Mouse (Mus musculus): ENCODE data around the gene Olfr642.

Olfr642 gene

DNA sequence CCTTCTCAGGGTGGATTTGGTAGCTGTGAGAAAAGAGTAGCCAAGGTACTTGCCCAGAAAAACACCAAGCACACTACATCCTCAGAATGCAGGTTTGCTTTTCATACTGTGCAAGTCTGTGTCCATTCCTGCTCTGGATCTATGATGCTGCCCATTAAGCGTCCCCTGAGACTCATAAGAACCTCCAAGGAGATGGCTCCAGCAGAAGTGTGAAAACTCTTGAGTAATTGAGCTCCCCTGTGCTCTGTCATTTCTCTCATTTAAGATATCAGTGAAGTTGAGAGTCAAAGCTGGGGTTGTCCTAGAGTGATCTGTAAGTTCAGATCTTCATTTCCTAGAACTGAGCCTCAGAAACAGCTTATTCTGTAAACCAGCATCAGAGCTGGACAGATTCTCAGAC lies at the start of gene Olfr642:
TSS of gene Olfr642 (minus strand) at position 101 of the 400 bp plus-strand sequence.
- DNase-seq (ENCODE audit: low spot score) = no peak

DNA sequence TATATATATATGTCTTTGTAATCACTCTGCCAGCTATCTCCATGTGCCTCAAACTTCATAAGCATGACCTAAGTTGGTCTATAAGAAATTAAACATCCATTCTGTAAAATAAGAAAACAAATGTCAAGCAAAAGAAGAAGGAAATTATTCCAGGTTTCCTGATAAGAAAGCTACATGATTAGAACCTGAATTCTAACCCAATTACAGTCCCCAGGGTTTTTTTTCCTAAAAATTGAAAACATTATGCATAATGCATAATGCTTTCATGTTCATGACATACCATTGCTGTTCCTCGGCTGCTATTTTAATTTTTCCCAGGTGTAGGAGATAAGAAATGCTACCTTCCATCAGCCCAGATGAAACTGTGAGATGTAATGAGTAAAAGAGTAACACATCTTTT lies 32.9 kb upstream of the Olfr642 start, which contains the start of gene Olfr645:
TSS of gene Olfr645 (minus strand) at position 101 of the 400 bp plus-strand sequence.
- DNase-seq (ENCODE audit: low spot score) = no peak

DNA sequence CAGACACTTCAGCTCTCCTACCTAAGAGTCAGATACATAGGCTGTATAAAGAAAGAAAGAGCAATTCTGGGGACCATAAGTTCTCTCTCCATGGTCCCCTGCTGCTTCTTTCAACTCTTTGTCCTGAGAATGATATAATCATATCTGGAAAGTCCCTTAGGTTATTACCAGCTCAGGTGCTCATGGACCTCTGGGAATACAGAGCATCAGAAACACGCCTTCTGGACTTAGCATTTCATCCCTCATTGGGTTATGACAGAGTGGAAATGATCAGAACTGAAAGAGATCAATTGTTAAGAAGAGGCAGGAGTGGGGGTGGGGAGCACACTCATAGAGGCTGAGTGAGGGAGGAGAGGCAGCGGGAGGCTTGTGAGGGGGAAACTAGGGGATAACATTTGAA lies 19.3 kb upstream of the Olfr642 start, which contains the start of gene Olfr644:
TSS of gene Olfr644 (minus strand) at position 101 of the 400 bp plus-strand sequence.
- no peak for DNase-seq (ENCODE audit: low spot score)

DNA sequence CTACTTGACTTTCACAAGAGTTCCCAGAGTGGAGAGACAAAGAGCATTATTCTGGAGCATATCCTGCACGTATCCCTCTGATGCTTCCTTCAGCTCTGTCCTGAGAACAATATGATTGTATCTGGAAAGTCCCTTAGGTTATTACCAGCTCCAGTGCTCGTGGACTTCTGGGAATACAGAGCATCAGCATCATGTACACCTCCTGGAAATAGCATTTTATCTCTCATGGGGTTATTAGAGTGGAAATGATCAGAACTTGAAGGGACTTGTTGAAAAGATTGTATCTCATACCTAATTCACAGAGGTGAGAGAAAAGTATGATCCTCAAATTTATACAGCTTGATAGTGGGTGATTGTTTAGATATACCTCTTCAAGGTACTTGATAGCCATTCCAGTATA lies 8.9 kb upstream of the Olfr642 start, which contains the start of gene 4930516K23Rik:
TSS of gene 4930516K23Rik (minus strand) at position 101 of the 400 bp plus-strand sequence.
- DNase-seq (ENCODE audit: low spot score) = no peak

DNA sequence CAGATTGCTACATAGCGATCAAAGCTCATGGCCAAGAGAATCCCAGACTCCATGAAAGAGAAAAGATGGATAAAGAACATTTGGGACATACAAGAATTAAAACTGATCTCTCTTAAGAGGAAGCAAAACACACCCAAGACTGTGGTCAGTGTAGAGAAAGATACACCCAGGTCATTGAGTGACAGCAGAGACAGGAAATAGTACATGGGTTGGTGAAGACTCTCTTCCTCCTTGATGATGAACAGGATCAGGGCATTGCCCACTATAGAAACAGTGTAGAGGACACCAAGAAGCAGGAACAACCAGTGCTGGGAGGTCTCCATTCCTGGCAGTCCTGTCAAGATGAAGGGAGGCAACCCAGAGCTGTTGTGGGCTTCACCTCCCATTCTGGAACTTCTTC lies 6.7 kb upstream of the Olfr642 start:
- no peak for DNase-seq (ENCODE audit: low spot score)

DNA sequence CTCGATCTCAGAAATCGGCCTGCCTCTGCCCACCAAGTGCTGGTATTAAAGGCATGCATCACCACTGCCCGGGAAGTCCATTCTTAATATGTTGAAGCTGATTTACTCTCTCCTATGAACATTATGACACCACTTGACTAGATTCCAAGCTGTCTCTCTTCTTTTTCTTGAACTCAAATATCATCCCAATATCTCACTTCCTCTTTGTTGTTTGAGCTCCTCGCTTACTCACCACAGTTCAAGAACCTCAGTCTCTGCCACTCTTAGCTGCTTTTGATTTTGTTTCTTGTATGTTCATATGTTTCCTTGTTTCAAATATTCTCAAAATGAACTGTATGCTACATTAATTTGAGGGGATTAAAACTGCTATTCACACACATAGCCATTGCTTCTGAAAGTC lies 1.7 kb downstream of the Olfr642 start:
- DNase-seq (ENCODE audit: low spot score) = no peak

DNA sequence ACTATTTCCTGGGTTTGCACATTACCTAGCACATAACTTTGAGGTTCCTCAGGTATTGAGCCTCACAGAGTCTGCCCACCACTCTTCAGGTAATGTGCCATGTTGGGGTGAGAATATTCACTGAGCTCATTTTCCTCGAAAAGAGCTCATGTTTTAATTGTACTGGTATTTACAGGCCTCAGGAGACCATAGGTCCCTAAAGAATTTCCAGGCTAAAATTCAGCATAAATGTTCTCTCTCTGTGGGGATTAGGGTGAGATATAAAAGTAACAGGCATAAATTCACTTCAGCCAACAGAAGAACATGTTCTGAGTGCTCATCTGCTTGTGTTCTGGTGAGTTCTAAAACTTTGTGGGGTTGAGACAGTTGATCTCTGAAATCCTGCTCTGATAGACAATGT lies 17.3 kb downstream of the Olfr642 start, which contains the start of gene Olfr641:
TSS of gene Olfr641 (plus strand) at position 301 of the 400 bp plus-strand sequence.
- DNase-seq (ENCODE audit: low spot score) = no peak

DNA sequence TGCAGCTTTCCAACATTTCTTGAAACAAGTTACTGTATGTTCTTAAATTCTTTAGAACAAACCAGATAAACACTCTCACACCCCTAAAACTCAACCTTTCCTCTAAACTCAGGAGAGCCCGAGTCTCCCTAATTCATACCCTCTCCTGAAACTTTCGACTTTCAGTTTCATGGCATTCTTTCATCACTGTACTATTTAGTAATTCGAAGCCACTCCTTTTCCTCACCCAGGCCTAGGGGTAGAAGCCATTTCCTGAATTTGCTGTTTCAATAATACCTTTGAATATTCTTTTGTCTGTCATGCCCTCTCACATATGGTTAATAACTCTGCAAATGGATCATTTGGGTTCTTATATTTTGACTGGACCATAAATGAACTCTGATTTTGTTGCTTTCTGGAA lies 25.5 kb downstream of the Olfr642 start:
- DNase-seq (ENCODE audit: low spot score) = no peak

DNA sequence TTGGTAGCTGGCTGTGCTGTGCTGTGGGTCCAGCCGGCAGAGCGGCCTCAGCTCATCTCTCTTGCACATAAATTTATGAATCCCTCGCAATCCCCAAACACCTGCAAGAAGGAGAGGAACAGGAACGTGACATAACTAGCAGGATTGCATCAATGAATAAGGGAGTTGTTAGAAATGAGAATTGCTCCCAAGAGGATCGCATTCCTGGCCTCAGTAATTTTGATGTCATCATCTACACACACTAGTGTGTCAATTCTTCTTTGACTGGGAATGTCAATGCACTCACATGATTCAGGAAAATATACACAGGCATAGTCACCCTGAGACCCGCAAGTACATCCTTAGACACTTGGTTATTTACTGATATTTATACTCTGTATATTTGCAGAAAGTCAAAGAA lies 27.0 kb downstream of the Olfr642 start, which contains the start of gene Olfr640:
TSS of gene Olfr640 (minus strand) at position 101 of the 400 bp plus-strand sequence.
- no peak for DNase-seq (ENCODE audit: low spot score)

DNA sequence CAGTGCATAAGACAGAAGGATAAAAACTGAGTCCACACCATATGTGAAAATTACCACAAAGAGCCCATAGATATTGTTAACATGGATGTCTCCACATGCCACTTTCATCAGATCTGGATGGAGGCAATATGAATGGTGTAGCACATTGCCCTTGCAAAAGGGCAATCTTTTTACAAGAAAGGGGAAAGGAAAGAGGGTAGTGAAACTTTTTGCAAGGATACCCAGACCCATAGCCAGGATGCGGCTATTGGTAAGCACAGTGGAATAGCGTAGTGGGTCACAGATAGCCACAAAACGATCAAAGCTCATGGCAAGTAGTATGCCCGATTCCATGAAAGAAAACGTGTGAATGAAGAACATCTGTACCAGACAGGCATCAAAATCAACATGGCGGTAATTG lies 30.8 kb downstream of the Olfr642 start:
- no peak for DNase-seq (ENCODE audit: low spot score)

DNA sequence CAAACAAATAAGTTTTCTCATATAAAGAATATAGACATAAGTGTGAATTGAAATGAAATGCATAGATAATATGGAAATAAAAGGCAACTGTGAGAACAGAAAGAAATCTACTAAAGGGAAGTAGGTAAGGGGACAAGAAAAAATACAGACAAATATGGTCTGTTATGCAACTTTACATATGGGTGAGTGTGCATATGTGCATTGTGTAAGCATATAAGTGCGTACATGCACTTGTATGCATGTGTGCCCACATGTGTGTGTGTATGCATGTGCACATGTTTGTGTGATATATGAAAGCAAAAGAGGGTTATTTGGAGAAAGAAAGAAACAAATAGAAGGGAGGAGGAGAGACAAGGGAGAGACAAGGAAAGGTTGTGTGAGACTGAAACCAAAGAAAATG lies 33.5 kb downstream of the Olfr642 start:
- no peak for DNase-seq (ENCODE audit: low spot score)

DNA sequence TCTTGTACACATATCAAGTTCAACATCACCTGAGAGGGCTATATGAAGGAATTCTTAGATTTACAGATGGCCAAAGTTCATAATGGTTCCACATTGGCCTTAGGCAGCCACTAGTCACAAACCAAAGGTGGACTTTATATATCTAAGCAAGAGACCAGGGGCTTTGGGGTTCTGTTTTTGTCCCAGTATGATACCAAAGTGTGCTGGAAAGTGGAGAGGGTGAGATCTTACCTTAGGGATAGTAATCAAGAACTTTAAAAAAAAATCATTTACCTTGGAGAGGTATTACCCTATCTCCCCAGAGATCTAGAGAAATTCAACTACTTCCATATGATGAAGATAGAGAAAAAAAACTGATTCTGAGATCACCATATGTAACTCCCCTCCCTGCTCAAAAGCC lies 35.3 kb downstream of the Olfr642 start, which contains the start of gene Olfr639:
TSS of gene Olfr639 (minus strand) at position 101 of the 400 bp plus-strand sequence.
- DNase-seq (ENCODE audit: low spot score) = no peak

DNA sequence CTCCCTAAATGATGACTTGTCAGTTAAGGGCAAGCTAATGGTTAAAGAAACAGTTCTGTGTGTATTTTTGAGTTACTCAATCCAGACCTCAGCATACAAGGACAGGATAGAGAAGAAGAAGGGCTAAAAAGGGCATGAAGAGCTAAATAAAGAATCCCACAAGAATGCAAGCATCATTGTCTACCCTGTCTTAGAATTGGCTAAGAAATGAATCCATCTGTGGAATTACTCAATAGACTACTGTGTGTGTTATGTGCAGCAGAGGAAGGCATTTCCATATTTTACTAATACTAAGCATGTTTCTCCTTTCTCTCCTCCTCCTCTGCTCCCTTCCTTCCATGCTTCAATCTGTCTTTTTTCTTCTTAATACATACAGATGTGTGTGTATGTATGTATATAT lies 53.3 kb downstream of the Olfr642 start:
- DNase-seq (ENCODE audit: low spot score) = no peak

DNA sequence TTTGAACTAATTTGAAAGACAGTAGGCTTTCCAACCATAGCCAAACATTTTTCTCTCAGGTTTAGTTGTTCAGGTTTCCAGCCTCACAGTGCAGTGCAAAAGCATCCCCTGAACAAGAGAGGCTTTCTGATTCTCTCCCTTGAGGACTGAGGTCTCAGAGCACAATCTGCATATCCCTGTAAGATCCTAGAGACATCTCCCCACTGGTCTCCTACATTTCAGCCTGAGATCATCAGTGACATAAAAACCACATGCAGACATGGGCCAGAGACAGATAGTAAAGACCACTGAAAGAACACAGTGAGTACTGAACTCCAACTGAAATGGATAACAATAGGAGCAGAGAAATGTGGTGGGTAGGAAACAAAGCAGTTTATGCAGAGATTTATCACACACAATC lies 54.0 kb downstream of the Olfr642 start, which contains the start of gene Olfr638:
TSS of gene Olfr638 (plus strand) at position 301 of the 400 bp plus-strand sequence.
- no peak for DNase-seq (ENCODE audit: low spot score)
